Mouse (Mus musculus): ENCODE measurements at regions not wholly inside any gene's neighbourhood (a gene's known extent, or its start where the extent isn't known, plus 50 kb on each side); places are given as distances from the start of the nearest gene placed in this dataset.

- no peak for DNase-seq (ENCODE audit: low spot score)
These were observed 53.5 kb upstream of the Ralgapa2 start for GRCm38 (mm10) chr2:146565693-146566092.

GRCm38 (mm10) chr2:146568171-146568842 lies 56.2 kb upstream of the Ralgapa2 start:
- no peak for DNase-seq (ENCODE audit: low spot score)

GRCm38 (mm10) chr2:146571036-146571435 lies 58.9 kb upstream of the Ralgapa2 start:
- DNase-seq (ENCODE audit: low spot score) = no peak

- peak; percentile 49 for DNase-seq (ENCODE audit: low spot score)
These were observed 59.7 kb upstream of the Ralgapa2 start for GRCm38 (mm10) chr2:146571857-146572256.

GRCm38 (mm10) chr2:146575610-146576297 lies 63.6 kb upstream of the Ralgapa2 start:
- DNase-seq (ENCODE audit: low spot score) = no peak

GRCm38 (mm10) chr2:146576298-146576905 lies 64.3 kb upstream of the Ralgapa2 start:
- no peak for DNase-seq (ENCODE audit: low spot score)

- DNase-seq (ENCODE audit: low spot score) = no peak
These were observed 65.0 kb upstream of the Ralgapa2 start for GRCm38 (mm10) chr2:146577096-146577495.

DNA sequence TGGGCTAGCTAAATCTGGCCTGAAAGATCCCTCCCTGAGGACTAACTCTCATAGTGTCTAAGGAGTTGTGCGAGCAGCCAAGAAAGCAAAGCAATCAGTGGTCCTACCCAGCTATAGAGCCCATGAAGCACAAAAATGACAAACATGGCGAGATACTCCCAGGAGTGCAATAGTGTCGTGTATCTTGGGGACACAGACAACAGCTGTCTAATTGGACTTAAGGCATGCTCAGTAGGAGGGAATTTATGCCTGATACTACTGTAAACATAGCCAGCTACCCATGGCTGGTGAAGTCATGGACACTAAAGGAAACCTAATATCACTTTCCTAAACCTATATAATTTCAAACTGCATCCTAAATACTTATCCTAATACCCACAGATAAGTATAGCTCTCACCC lies 69.1 kb upstream of the Ralgapa2 start:
- no peak for DNase-seq (ENCODE audit: low spot score)

GRCm38 (mm10) chr2:146583807-146584388 lies 71.8 kb upstream of the Ralgapa2 start:
- DNase-seq (ENCODE audit: low spot score) = no peak

DNA sequence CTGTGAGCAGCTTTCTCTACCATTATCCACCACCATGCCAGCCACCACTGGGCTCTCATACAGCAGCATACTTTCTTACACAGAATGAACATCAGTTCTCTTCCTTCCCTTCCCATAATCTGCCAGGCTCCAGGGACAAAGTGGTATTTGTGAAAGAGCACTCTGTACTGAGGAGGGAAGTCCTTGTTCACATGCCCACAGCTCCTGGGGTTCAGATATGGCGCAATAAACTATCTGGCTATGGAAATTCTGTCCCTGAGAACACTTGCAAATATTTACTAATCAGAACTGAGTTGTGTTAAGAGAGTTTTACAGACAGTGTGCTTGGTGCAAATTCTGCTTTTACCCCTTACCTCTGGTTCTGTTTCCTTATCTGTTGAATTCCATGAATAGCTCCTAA lies 74.2 kb upstream of the Ralgapa2 start:
- DNase-seq (ENCODE audit: low spot score) = no peak

DNA sequence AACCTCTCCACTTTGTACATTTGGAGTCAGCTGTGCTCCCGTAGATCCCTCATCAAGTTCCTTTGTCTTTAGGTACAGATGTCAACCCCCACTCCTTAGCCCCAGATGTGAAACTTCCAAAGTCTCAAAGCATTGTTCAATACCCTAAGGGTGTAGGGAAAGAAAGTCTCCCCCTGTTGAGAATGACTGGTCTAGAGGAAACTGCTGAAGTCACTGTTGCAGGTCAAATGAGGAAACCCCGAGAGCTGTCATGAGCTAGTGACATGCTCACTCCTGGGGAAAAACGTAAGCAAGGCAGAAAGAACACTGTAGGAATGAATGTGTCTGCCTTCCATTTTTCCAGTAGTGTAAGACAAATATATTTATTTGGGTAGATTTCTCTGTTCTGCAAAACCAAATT lies 74.8 kb upstream of the Ralgapa2 start:
- no peak for DNase-seq (ENCODE audit: low spot score)

DNA sequence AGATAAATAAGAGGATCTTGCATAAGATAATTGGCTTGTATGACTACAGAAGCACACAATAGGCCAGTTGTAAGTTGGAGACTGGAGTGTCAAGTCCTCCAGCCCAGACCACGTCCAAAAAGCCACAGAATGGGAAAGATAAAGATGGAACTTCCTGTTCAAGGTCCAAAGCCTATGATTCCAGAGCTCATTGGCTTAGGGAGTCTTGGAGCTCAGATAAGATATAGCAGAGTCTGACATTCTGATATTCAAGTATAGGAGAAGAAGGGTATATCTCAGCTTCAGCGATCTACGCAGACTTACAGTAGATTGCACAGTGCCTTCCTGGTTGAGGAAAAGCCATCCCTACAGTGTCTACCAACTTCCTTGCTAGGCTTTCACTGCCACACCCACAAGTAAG lies 77.7 kb upstream of the Ralgapa2 start:
- DNase-seq (ENCODE audit: low spot score) = no peak

DNA sequence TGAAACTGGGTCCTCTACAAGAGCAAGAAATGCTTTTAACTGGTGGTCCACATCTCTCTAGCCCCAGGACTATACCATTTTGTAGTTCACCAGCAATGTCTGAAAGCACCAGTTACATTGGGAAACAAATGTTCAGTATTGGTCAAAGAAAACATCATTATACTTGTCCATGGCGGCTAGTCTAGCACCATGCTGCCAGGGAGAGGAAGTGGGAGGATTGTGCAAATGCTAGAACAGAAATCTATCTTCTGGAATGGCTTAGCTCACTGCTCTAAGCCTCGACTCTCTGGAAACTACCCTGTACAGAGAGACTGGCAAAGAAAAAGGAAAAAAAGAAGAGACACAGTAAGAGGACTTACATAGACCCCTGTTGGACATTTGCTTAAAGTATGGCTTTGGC lies 81.1 kb upstream of the Ralgapa2 start:
- no peak for DNase-seq (ENCODE audit: low spot score)

- DNase-seq (ENCODE audit: low spot score) = no peak
These were observed 82.1 kb upstream of the Ralgapa2 start for GRCm38 (mm10) chr2:146594212-146594611.

DNA sequence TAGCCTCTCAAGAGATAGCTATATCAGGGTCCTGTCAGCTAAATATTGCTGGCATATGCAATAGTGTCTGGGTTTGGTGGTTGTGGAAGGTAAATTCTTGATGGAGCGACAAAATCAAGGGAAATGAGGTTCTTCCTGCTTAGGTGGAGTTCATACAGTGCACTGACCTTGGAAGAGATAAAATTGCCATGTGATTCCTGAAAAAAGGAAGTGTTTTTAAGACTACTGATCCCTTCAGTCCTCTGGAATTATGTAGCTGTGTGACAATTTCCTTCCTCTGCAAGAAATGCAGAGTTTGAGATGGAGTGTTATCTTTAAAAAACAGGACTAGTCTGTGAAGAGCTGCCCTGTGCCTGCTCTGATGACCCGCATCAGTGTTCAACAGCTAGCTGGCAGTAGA lies 83.5 kb upstream of the Ralgapa2 start:
- DNase-seq (ENCODE audit: low spot score) = no peak

- DNase-seq (ENCODE audit: low spot score) = no peak
These were observed 94.0 kb upstream of the Ralgapa2 start for GRCm38 (mm10) chr2:146606170-146606569.

DNA sequence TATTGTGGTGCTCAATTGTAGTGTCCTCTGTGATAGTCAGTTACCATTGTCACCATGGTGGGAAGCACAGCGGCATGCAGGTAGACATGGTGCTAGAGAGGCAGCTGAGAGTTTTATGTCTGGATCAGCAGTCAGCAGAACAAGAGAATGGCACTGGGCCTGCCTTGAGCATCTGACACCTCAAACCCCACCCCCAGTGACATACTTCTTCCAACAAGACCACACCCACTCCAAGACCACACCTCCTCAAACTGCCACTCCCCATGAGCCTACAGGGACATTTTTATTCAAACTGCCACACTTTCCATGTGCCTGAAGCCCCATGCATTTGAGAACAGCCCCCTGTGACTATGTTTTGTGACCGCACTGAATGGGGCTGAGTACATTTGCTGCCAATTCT lies 98.8 kb upstream of the Ralgapa2 start:
- DNase-seq (ENCODE audit: low spot score) = no peak

- peak; percentile 67 for DNase-seq (ENCODE audit: low spot score)
These were observed 99.9 kb upstream of the Ralgapa2 start for GRCm38 (mm10) chr2:146611886-146612521.

GRCm38 (mm10) chr2:146612522-146613288 lies 100.6 kb upstream of the Ralgapa2 start:
- DNase-seq (ENCODE audit: low spot score) = peak; percentile 4

- peak; percentile 49 for DNase-seq (ENCODE audit: low spot score)
These were observed 109.0 kb upstream of the Ralgapa2 start for GRCm38 (mm10) chr2:146621167-146621566.

- no peak for DNase-seq (ENCODE audit: low spot score)
These were observed 110.9 kb upstream of the Ralgapa2 start for GRCm38 (mm10) chr2:146623052-146623451.

- DNase-seq (ENCODE audit: low spot score) = no peak
These were observed 112.1 kb upstream of the Ralgapa2 start for GRCm38 (mm10) chr2:146624207-146624606.
